ENCODE assay signal across 9 mouse cellular contexts in genomic region chr15:80366899-80367298, GRCm38 (mm10).
A peak's percentile ranks its signal among the peaks of the same experiment; 100 is the strongest.
DNase-seq lines count a peak whose midpoint lies in the region; ATAC-seq and TF ChIP-seq lines count a peak whose summit lies in the region.
"Had no signal": no experiment of that assay in that cellular context is flagged by ENCODE, and none has a peak within 500 bp of the region (broad histone marks: within the 10 kb centered on the region; RNA-seq: fewer than 3 reads in every experiment).

No protein-coding gene starts in this region.

- no peak for TF ChIP-seq CTCF in intestine, postnatal 0 days (IDR thresholded peaks at IDR 0.05; ENCODE audit: low read depth)

- WGBS in intestine, embryonic 15.5 days = 17% methylated on average over 16 of the region's 16 CpGs
- 10% methylated on average over 16 of the region's 16 CpGs for WGBS in intestine, postnatal 0 days
- WGBS in hindbrain, embryonic 14.5 days = 28% methylated on average over 16 of the region's 16 CpGs
- 35% methylated on average over 16 of the region's 16 CpGs for WGBS in neural tube, embryonic 12.5 days

- H3K27ac ChIP-seq in intestine, embryonic 15.5 days = no peak overlapping the region
- no peak overlapping the region for H3K27ac ChIP-seq in intestine, postnatal 0 days (ENCODE audit: low read depth, low read length)
- peak overlapping the region; percentile 48 for H3K27ac ChIP-seq in hindbrain, embryonic 14.5 days
- no peak overlapping the region for H3K27ac ChIP-seq in neural tube, embryonic 12.5 days

- H3K9me3 ChIP-seq in intestine, embryonic 15.5 days = no peaks in the 10 kb centered on the region
- H3K9me3 ChIP-seq in intestine, postnatal 0 days (ENCODE audit: control insufficient read depth) = no peaks in the 10 kb centered on the region
- H3K9me3 ChIP-seq in hindbrain, embryonic 14.5 days (ENCODE audit: control insufficient read depth, low read length) = no peaks in the 10 kb centered on the region
- no peaks in the 10 kb centered on the region for H3K9me3 ChIP-seq in neural tube, embryonic 12.5 days

- H3K9ac ChIP-seq in intestine, embryonic 15.5 days = no peak overlapping the region
- no peak overlapping the region for H3K9ac ChIP-seq in intestine, postnatal 0 days (ENCODE audit: low read depth, low read length)
- no peak overlapping the region for H3K9ac ChIP-seq in hindbrain, embryonic 14.5 days
- no peak overlapping the region for H3K9ac ChIP-seq in neural tube, embryonic 12.5 days

- peak; percentile 62 for ATAC-seq in intestine, embryonic 15.5 days
- ATAC-seq in intestine, postnatal 0 days = no peak
- ATAC-seq in hindbrain, embryonic 14.5 days (ENCODE audit: low FRiP score) = no peak
- 0 out of 2 replicates have a peak, but pooled peaks have one; percentile 37 for ATAC-seq in neural tube, embryonic 12.5 days (ENCODE audit: low FRiP score, low read depth)
- ATAC-seq in granulocyte monocyte progenitor cell, adult 5-6 weeks (replicated peaks; ENCODE audit: poor library complexity, severe bottlenecking) = no peak

- DNase-seq in adrenal gland, postnatal 25 days = peak; percentile 23
- DNase-seq in hindbrain, embryonic 14.5 days (ENCODE audit: low spot score) = peak; percentile 41
- DNase-seq in spleen, adult 18-20 months = no peak
- no peak for DNase-seq in spleen, adult 12 weeks (ENCODE audit: low spot score)

- H3K4me1 ChIP-seq in intestine, embryonic 15.5 days (replicated peaks) = peaks cover 5% of the 10 kb centered on the region; the same call in 1 of the 2 replicates
- H3K4me1 ChIP-seq in intestine, postnatal 0 days (replicated peaks; ENCODE audit: control insufficient read depth, insufficient read depth, low read length) = no peaks in the 10 kb centered on the region
- peaks cover 11% of the 10 kb centered on the region; the same call in 1 of the 2 replicates for H3K4me1 ChIP-seq in hindbrain, embryonic 14.5 days (replicated peaks; ENCODE audit: control insufficient read depth, insufficient read depth, low read length)
- peaks cover 9% of the 10 kb centered on the region for H3K4me1 ChIP-seq in neural tube, embryonic 12.5 days

- H3K27me3 ChIP-seq in intestine, embryonic 15.5 days (replicated peaks) = no peaks in the 10 kb centered on the region; the same call in 1 of the 2 replicates
- H3K27me3 ChIP-seq in intestine, postnatal 0 days (replicated peaks; ENCODE audit: control insufficient read depth, insufficient read depth, low read length) = no peaks in the 10 kb centered on the region
- H3K27me3 ChIP-seq in hindbrain, embryonic 14.5 days (ENCODE audit: control insufficient read depth, insufficient read depth, low read length) = no peaks in the 10 kb centered on the region
- no peaks in the 10 kb centered on the region; the same call in 1 of the 2 replicates for H3K27me3 ChIP-seq in neural tube, embryonic 12.5 days (replicated peaks)

- no peak overlapping the region for H3K4me3 ChIP-seq in intestine, embryonic 15.5 days (replicated peaks)
- no peak overlapping the region for H3K4me3 ChIP-seq in intestine, postnatal 0 days (ENCODE audit: low read depth, low read length)
- H3K4me3 ChIP-seq in hindbrain, embryonic 14.5 days (replicated peaks; ENCODE audit: low read length) = no peak overlapping the region
- H3K4me3 ChIP-seq in neural tube, embryonic 12.5 days = no peak overlapping the region

- H3K4me2 ChIP-seq in intestine, embryonic 15.5 days (replicated peaks) = no peak overlapping the region
- no peak overlapping the region for H3K4me2 ChIP-seq in intestine, postnatal 0 days (replicated peaks; ENCODE audit: low read depth)
- H3K4me2 ChIP-seq in hindbrain, embryonic 14.5 days (replicated peaks) = no peak overlapping the region
- H3K4me2 ChIP-seq in neural tube, embryonic 12.5 days (replicated peaks) = no peak overlapping the region; the same call in 1 of the 2 replicates
- H3K4me2 ChIP-seq: heart, embryonic 11.5 days had no signal

- no peaks in the 10 kb centered on the region for H3K36me3 ChIP-seq in intestine, embryonic 15.5 days
- H3K36me3 ChIP-seq in intestine, postnatal 0 days (ENCODE audit: control insufficient read depth, insufficient read depth) = no peaks in the 10 kb centered on the region
- H3K36me3 ChIP-seq in hindbrain, embryonic 14.5 days (replicated peaks; ENCODE audit: control insufficient read depth, insufficient read depth) = no peaks in the 10 kb centered on the region
- no peaks in the 10 kb centered on the region for H3K36me3 ChIP-seq in neural tube, embryonic 12.5 days

Comparison
In these comparisons a context has a peak if more than half of its experiments do, and no peak if none do; other contexts are left out.
1. ATAC-seq: peak in intestine, embryonic 15.5 days (single experiment) and neural tube, embryonic 12.5 days (single experiment); none in intestine, postnatal 0 days (single experiment), hindbrain, embryonic 14.5 days (single experiment) and granulocyte monocyte progenitor cell, adult 5-6 weeks (single experiment).
2. DNase-seq: peak in adrenal gland, postnatal 25 days (single experiment) and hindbrain, embryonic 14.5 days (single experiment); none in spleen, adult 18-20 months (0 of 2) and spleen, adult 12 weeks (single experiment).